In the genomic region with DNA sequence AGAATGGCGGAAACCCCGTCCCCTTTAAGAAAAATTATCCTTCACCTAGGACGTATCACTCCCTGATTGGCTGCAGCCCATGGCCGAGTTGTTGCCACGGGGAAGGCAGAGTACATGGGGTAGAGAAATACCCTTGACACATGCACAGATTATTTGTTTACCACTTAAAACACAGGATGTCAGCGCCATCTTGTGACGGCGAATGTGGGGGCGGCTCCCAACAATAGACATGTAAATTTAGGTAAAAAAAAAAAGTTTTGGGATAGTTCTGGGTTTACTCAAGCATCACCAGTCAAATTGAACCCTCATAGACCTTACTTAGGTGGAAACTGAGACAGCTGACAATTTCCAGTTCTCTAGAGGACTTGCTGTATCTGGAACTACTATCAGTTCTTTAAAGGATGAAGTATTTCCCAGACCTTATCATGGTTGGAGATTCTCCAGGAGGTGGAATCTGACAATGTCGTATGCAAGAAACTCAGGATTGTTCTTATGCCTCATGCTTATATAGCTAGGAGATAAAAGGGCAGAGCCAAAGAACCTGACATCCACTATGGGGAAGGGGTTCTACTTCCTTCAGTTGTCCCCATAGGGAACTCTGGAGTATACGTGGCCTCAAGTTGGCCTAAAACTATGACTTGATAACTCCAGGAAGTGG, we compare ENCODE assay signal across 8 mouse cellular contexts. TPM values are rescaled to one million over a fixed set of nuclear protein-coding genes. Genes with fewer than 3 reads are reported as not detected.
A peak's percentile ranks its signal among the peaks of the same experiment; 100 is the strongest.
DNase-seq lines count a peak whose midpoint lies in the region; ATAC-seq and TF ChIP-seq lines count a peak whose summit lies in the region.

No protein-coding gene starts in this region.

- ATAC-seq in heart, postnatal 0 days (ENCODE audit: insufficient read depth, low read depth): no peak

- no peak for TF ChIP-seq EP300 in heart, postnatal 0 days (IDR thresholded peaks at IDR 0.05; ENCODE audit: low read depth)
- TF ChIP-seq EP300 in heart, adult 2 months (IDR thresholded peaks at IDR 0.05; ENCODE audit: insufficient read depth, low read depth, low read length): no peak

- TF ChIP-seq POLR2A in heart, adult 2 months (IDR thresholded peaks at IDR 0.05; ENCODE audit: insufficient read depth, low read depth, low read length): no peak

- intact Hi-C loops in heart, adult 2 months (cut with DNase I): no loop called here
- intact Hi-C loops in left cerebral cortex, postnatal 25 days (cut with DNase I): no loop called here

- no peaks in the 10 kb centered on the region for H3K9me3 ChIP-seq in heart, postnatal 0 days (replicated peaks; ENCODE audit: control insufficient read depth, low read length)
- no peaks in the 10 kb centered on the region for H3K9me3 ChIP-seq in forebrain, embryonic 10.5 days

- TF ChIP-seq CTCF in heart, postnatal 0 days (IDR thresholded peaks at IDR 0.05; ENCODE audit: low read depth): no peak; the same call in 1 of the 2 replicates
- no peak for TF ChIP-seq CTCF in heart, adult 2 months (IDR thresholded peaks at IDR 0.05)

- H3K4me3 ChIP-seq in heart, postnatal 0 days (ENCODE audit: low read depth, low read length): peak overlapping the region; percentile 25
- H3K4me3 ChIP-seq in heart, adult 2 months: no peak overlapping the region
- H3K4me3 ChIP-seq in forebrain, embryonic 10.5 days: peak overlapping the region; percentile 45
- H3K4me3 ChIP-seq in macrophage (ENCODE audit: inconsistent target): peak overlapping the region; percentile 18; the same call in 1 of the 2 replicates

- H3K9ac ChIP-seq in heart, postnatal 0 days (replicated peaks; ENCODE audit: low read depth, low read length): no peak overlapping the region
- H3K9ac ChIP-seq in heart, adult 2 months (ENCODE audit: low read depth, low read length): no peak overlapping the region

- 48% methylated on average over 11 of the region's 11 CpGs for WGBS in heart, postnatal 0 days
- 43% methylated on average over 11 of the region's 11 CpGs for WGBS in heart, adult 2 months
- 49% methylated on average over 11 of the region's 11 CpGs for WGBS in forebrain, embryonic 10.5 days
- 58% methylated on average over 6 of the region's 11 CpGs for WGBS in macrophage (ENCODE audit: missing documents)

- no peaks in the 10 kb centered on the region for H3K36me3 ChIP-seq in heart, postnatal 0 days (replicated peaks; ENCODE audit: control insufficient read depth, insufficient read depth, low read length)
- H3K36me3 ChIP-seq in heart, adult 2 months (ENCODE audit: control insufficient read depth, insufficient read depth, low read length): no peaks in the 10 kb centered on the region
- no peaks in the 10 kb centered on the region for H3K36me3 ChIP-seq in forebrain, embryonic 10.5 days (replicated peaks)
- H3K36me3 ChIP-seq in macrophage (ENCODE audit: inconsistent target): no peaks in the 10 kb centered on the region

- peak overlapping the region; percentile 46 for H3K4me2 ChIP-seq in heart, postnatal 0 days (ENCODE audit: low read depth, low read length)

- H3K27ac ChIP-seq in heart, postnatal 0 days (ENCODE audit: low read depth): no peak overlapping the region
- H3K27ac ChIP-seq in heart, adult 2 months: no peak overlapping the region
- H3K27ac ChIP-seq in forebrain, embryonic 10.5 days: peak overlapping the region; percentile 65
- H3K27ac ChIP-seq in macrophage: no peak overlapping the region

- H3K79me2 ChIP-seq in heart, adult 2 months (replicated peaks; ENCODE audit: control insufficient read depth, insufficient read depth, low read length): no peaks in the 10 kb centered on the region
- H3K79me2 ChIP-seq in macrophage (ENCODE audit: inconsistent target): no peaks in the 10 kb centered on the region

- no peak for DNase-seq in heart, postnatal 0 days (ENCODE audit: low spot score)
- DNase-seq in heart, adult 2 months: no peak
- peak; percentile 51 for DNase-seq in ES-CJ7 (ENCODE audit: low read depth, low spot score)
- DNase-seq in forebrain, embryonic 10.5 days (ENCODE audit: extremely low spot score, low spot score): no peak
- no peak for DNase-seq in adrenal gland, adult (ENCODE audit: inconsistent age in 2 of 2, low spot score in 1 of 2)
- DNase-seq in urinary bladder, postnatal 4 days (ENCODE audit: low spot score in 2 of 2): no peak
- DNase-seq in left cerebral cortex, postnatal 25 days (ENCODE audit: low spot score in 2 of 2): no peak

- no peaks in the 10 kb centered on the region for H3K27me3 ChIP-seq in heart, postnatal 0 days (ENCODE audit: control insufficient read depth, insufficient read depth, low read length)
- no peaks in the 10 kb centered on the region for H3K27me3 ChIP-seq in heart, adult 2 months (ENCODE audit: control insufficient read depth, insufficient read depth, low read length)
- no peaks in the 10 kb centered on the region for H3K27me3 ChIP-seq in forebrain, embryonic 10.5 days (ENCODE audit: poor library complexity, severe bottlenecking)

- H3K4me1 ChIP-seq in heart, postnatal 0 days (ENCODE audit: control insufficient read depth, insufficient read depth): no peaks in the 10 kb centered on the region
- no peaks in the 10 kb centered on the region; the same call in 1 of the 2 replicates for H3K4me1 ChIP-seq in heart, adult 2 months (ENCODE audit: control insufficient read depth, insufficient read depth, low read length)
- peaks cover 4% of the 10 kb centered on the region; the same call in 1 of the 2 replicates for H3K4me1 ChIP-seq in forebrain, embryonic 10.5 days

RNA-seq across cellular contexts. Expression of a gene that starts 35.8 kb away (rescaled TPM):
- total RNA-seq in heart, postnatal 0 days (2014; rRNA removed; ENCODE audit: low replicate concordance): 306 and 324 TPM in 2 replicates
- polyA plus RNA-seq in heart, postnatal 0 days (2015; fragmentation: Nextera tagmentation; extraction: Ambion mirVana): 145 and 171 TPM in 2 replicates
- total RNA-seq in heart, adult 2 months (2021): 100 to 1,000 TPM; 107 to 119 TPM
- 105 and 144 TPM in 2 replicates for polyA plus RNA-seq in heart, adult 2 months (2012; rRNA removed)
- polyA plus RNA-seq in forebrain, embryonic 10.5 days (2016; fragmentation: Nextera tagmentation; extraction: Ambion mirVana): 171 and 173 TPM in 2 replicates
- total RNA-seq in macrophage (2018; cell fraction: chromatin; rRNA removed): 1,000 to 10,000 TPM in 1 of 26 experiments, 100 to 1,000 TPM in 25; 304 to 1,177 (median 538) TPM
- total RNA-seq in macrophage (2018; cell fraction: cytosol; rRNA removed): 100 to 1,000 TPM; 208 to 326 (median 265) TPM
- 100 to 1,000 TPM; 243 to 803 (median 349) TPM for total RNA-seq in macrophage (2018; cell fraction: nucleus; rRNA removed)
- 222 to 407 TPM (median 317 TPM) in 3 replicates for polyA plus RNA-seq in macrophage (2018)
- total RNA-seq in left cerebral cortex, postnatal 25 days (2021): 100 to 1,000 TPM; 155 TPM
